18 mouse cellular contexts compared by ENCODE assay signal in the genomic region with DNA sequence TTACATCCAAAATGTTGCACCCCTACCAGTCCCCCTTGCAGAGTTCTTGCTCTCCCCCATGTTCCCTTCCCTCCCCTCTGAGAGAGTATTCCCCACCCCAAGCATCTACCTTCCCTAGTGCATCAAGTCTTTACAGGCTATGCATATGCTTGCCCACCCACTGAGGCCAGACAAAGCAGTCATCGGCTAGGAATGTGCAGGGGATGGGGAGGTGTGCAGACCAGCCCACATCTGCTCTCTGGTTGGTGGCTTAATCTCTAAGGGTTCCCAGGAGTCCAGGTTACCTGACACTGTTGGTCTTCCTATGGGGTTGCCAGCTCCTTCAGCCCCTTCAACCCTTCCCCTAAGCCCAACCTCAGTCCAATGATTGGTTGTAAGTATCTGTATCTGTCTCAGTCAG.
A peak's percentile ranks its signal among the peaks of the same experiment; 100 is the strongest.
DNase-seq lines count a peak whose midpoint lies in the region; ATAC-seq lines count a peak whose summit lies in the region.
"Had no signal": no experiment of that assay in that cellular context is flagged by ENCODE, and none has a peak within 500 bp of the region (broad histone marks: within the 10 kb centered on the region; RNA-seq: fewer than 3 reads in every experiment).

No protein-coding gene starts in this region.

- no peak overlapping the region for H3K4me2 ChIP-seq in hindbrain, embryonic 11.5 days (replicated peaks; ENCODE audit: low read depth, low read length)
- H3K4me2 ChIP-seq in hindbrain, embryonic 13.5 days = no peak overlapping the region
- H3K4me2 ChIP-seq in neural tube, embryonic 13.5 days = no peak overlapping the region
- H3K4me2 ChIP-seq in neural tube, embryonic 15.5 days = no peak overlapping the region
- H3K4me2 ChIP-seq: embryonic facial prominence, embryonic 13.5 days; heart, embryonic 13.5 days had no signal

- 4% methylated on average over 1 of the region's 1 CpGs for WGBS in hindbrain, embryonic 11.5 days
- WGBS in hindbrain, embryonic 13.5 days = 13% methylated on average over 1 of the region's 1 CpGs
- 5% methylated on average over 1 of the region's 1 CpGs for WGBS in neural tube, embryonic 13.5 days
- WGBS in neural tube, embryonic 15.5 days = 14% methylated on average over 1 of the region's 1 CpGs

- H3K4me1 ChIP-seq in hindbrain, embryonic 11.5 days (replicated peaks; ENCODE audit: control insufficient read depth, insufficient read depth, low read length) = no peaks in the 10 kb centered on the region
- H3K4me1 ChIP-seq in hindbrain, embryonic 13.5 days (replicated peaks) = 0 out of 2 replicates have a peak, but pooled peaks cover 5% of the 10 kb centered on the region
- peaks cover 8% of the 10 kb centered on the region for H3K4me1 ChIP-seq in neural tube, embryonic 13.5 days (replicated peaks)
- no peaks in the 10 kb centered on the region for H3K4me1 ChIP-seq in neural tube, embryonic 15.5 days
- H3K4me1 ChIP-seq: embryonic facial prominence, embryonic 13.5 days; heart, embryonic 13.5 days had no signal

- no peaks in the 10 kb centered on the region for H3K27me3 ChIP-seq in hindbrain, embryonic 11.5 days (ENCODE audit: control insufficient read depth, insufficient read depth, low read length)
- no peaks in the 10 kb centered on the region for H3K27me3 ChIP-seq in hindbrain, embryonic 13.5 days
- no peaks in the 10 kb centered on the region for H3K27me3 ChIP-seq in neural tube, embryonic 13.5 days
- H3K27me3 ChIP-seq in neural tube, embryonic 15.5 days (replicated peaks) = no peaks in the 10 kb centered on the region
- H3K27me3 ChIP-seq: CH12.LX; embryonic facial prominence, embryonic 13.5 days; heart, embryonic 13.5 days; Patski had no signal

- no peak overlapping the region for H3K27ac ChIP-seq in hindbrain, embryonic 11.5 days (ENCODE audit: low read depth, low read length)
- no peak overlapping the region for H3K27ac ChIP-seq in hindbrain, embryonic 13.5 days
- H3K27ac ChIP-seq in neural tube, embryonic 13.5 days (replicated peaks) = no peak overlapping the region
- no peak overlapping the region for H3K27ac ChIP-seq in neural tube, embryonic 15.5 days (replicated peaks)
- H3K27ac ChIP-seq: embryonic facial prominence, embryonic 13.5 days; heart, embryonic 13.5 days had no signal

- DNase-seq in embryo, embryonic 10 days (ENCODE audit: low spot score) = peak; percentile 12
- DNase-seq in embryo, embryonic 10.5 days (ENCODE audit: low spot score) = no peak
- DNase-seq in hindbrain, embryonic 11.5 days (ENCODE audit: low spot score) = peak; percentile 14
- no peak for DNase-seq in adrenal gland, postnatal 25 days
- DNase-seq in cerebellum, adult 11-12 months = no peak
- DNase-seq: cerebellum, postnatal 14 days; heart, postnatal 36 days; kidney, postnatal 4 days; lung, adult 18-20 months; lung, postnatal 4 days; thymus, postnatal 14 days had no signal

- no peaks in the 10 kb centered on the region for H3K9me3 ChIP-seq in hindbrain, embryonic 11.5 days (ENCODE audit: control insufficient read depth, low read length)
- H3K9me3 ChIP-seq in hindbrain, embryonic 13.5 days = no peaks in the 10 kb centered on the region
- no peaks in the 10 kb centered on the region for H3K9me3 ChIP-seq in neural tube, embryonic 13.5 days
- H3K9me3 ChIP-seq in neural tube, embryonic 15.5 days (replicated peaks) = no peaks in the 10 kb centered on the region
- H3K9me3 ChIP-seq: embryonic facial prominence, embryonic 13.5 days; heart, embryonic 13.5 days had no signal

- H3K36me3 ChIP-seq in hindbrain, embryonic 11.5 days (ENCODE audit: control insufficient read depth, insufficient read depth, low read length) = no peaks in the 10 kb centered on the region
- no peaks in the 10 kb centered on the region for H3K36me3 ChIP-seq in hindbrain, embryonic 13.5 days
- no peaks in the 10 kb centered on the region for H3K36me3 ChIP-seq in neural tube, embryonic 13.5 days
- no peaks in the 10 kb centered on the region for H3K36me3 ChIP-seq in neural tube, embryonic 15.5 days
- H3K36me3 ChIP-seq: embryonic facial prominence, embryonic 13.5 days; heart, embryonic 13.5 days had no signal

- H3K4me3 ChIP-seq in hindbrain, embryonic 11.5 days (ENCODE audit: low read depth, low read length) = no peak overlapping the region
- H3K4me3 ChIP-seq in hindbrain, embryonic 13.5 days = no peak overlapping the region
- H3K4me3 ChIP-seq in neural tube, embryonic 13.5 days = no peak overlapping the region
- H3K4me3 ChIP-seq in neural tube, embryonic 15.5 days (replicated peaks) = no peak overlapping the region
- H3K4me3 ChIP-seq: embryonic facial prominence, embryonic 13.5 days; heart, embryonic 13.5 days had no signal

- no peak overlapping the region for H3K9ac ChIP-seq in hindbrain, embryonic 11.5 days (ENCODE audit: low read depth, low read length)
- H3K9ac ChIP-seq in hindbrain, embryonic 13.5 days = no peak overlapping the region
- no peak overlapping the region for H3K9ac ChIP-seq in neural tube, embryonic 13.5 days
- no peak overlapping the region for H3K9ac ChIP-seq in neural tube, embryonic 15.5 days (replicated peaks)
- H3K9ac ChIP-seq: embryonic facial prominence, embryonic 13.5 days; heart, embryonic 13.5 days had no signal

- no peak; the same call in 1 of the 2 replicates for ATAC-seq in hindbrain, embryonic 11.5 days (ENCODE audit: low FRiP score)
- no peak for ATAC-seq in hindbrain, embryonic 13.5 days (ENCODE audit: low FRiP score)
- peak; percentile 43; the same call in 1 of the 2 replicates for ATAC-seq in neural tube, embryonic 13.5 days (ENCODE audit: low read depth)
- ATAC-seq in neural tube, embryonic 15.5 days (ENCODE audit: low FRiP score) = no peak
- ATAC-seq: Patski had no signal

Comparison
In these comparisons a context has a peak if more than half of its experiments do, and no peak if none do; other contexts are left out.
1. DNase-seq: peak in embryo, embryonic 10 days (single experiment) and hindbrain, embryonic 11.5 days (single experiment); none in embryo, embryonic 10.5 days (single experiment), adrenal gland, postnatal 25 days (single experiment) and cerebellum, adult 11-12 months (single experiment).